Mouse (Mus musculus) c-Kit-negative CD71-positive TER-119-positive erythroid progenitor cells, embryonic 14.5 days (primary cell): ENCODE measurements around the gene Mndal.
"Not testable (repeated sequence)": the region's sequence is repeated elsewhere in the genome, so short reads cannot be mapped to it uniquely, and the experiment has no call there.

ENCODE experiments used
- DNase-seq: peaks from one replicate; pipeline ENCODE4 v3.0.0-alpha.2; 2013; ENCODE audit warnings: low read depth, low spot score

Gene Mndal

GRCm38 (mm10) chr1:173889741-173890140 is 52.5 kb downstream of the Mndal start:
- DNase-seq, result not testable (repeated sequence)

GRCm38 (mm10) chr1:173887026-173887787 is 55.1 kb downstream of the Mndal start:
- DNase-seq, result not testable (repeated sequence)

- not testable (repeated sequence) for DNase-seq
Observed at GRCm38 (mm10) chr1:173880004-173880666, 62.2 kb downstream of the Mndal start.

- not testable (repeated sequence) for DNase-seq
Observed at GRCm38 (mm10) chr1:173879225-173879987, 62.9 kb downstream of the Mndal start.

- DNase-seq, result not testable (repeated sequence)
Observed at GRCm38 (mm10) chr1:173878264-173878663, 64.0 kb downstream of the Mndal start.

GRCm38 (mm10) chr1:173877125-173877524 is 65.2 kb downstream of the Mndal start:
- not testable (repeated sequence) for DNase-seq

- DNase-seq, result not testable (repeated sequence)
Observed at GRCm38 (mm10) chr1:173868586-173868985, 73.7 kb downstream of the Mndal start.

- DNase-seq, result peak; percentile 20
Observed at GRCm38 (mm10) chr1:173866504-173866903, 75.8 kb downstream of the Mndal start.

- DNase-seq, result not testable (repeated sequence)
Observed at GRCm38 (mm10) chr1:173853711-173854110, 88.6 kb downstream of the Mndal start.

GRCm38 (mm10) chr1:173852853-173853252 is 89.4 kb downstream of the Mndal start:
- not testable (repeated sequence) for DNase-seq

GRCm38 (mm10) chr1:173846193-173846592 is 96.1 kb downstream of the Mndal start:
- DNase-seq, result not testable (repeated sequence)

GRCm38 (mm10) chr1:173844754-173845153 is 97.5 kb downstream of the Mndal start:
- no peak for DNase-seq

GRCm38 (mm10) chr1:173821481-173821803 is 120.8 kb downstream of the Mndal start:
- not testable (repeated sequence) for DNase-seq

- not testable (repeated sequence) for DNase-seq
Observed at GRCm38 (mm10) chr1:173820794-173821480, 121.4 kb downstream of the Mndal start.

- not testable (repeated sequence) for DNase-seq
Observed at GRCm38 (mm10) chr1:173809294-173809693, 133.0 kb downstream of the Mndal start.

GRCm38 (mm10) chr1:173802689-173803281 is 139.5 kb downstream of the Mndal start:
- DNase-seq, result not testable (repeated sequence)

- not testable (repeated sequence) for DNase-seq
Observed at GRCm38 (mm10) chr1:173802207-173802606, 140.1 kb downstream of the Mndal start.

- not testable (repeated sequence) for DNase-seq
Observed at GRCm38 (mm10) chr1:173801791-173802190, 140.5 kb downstream of the Mndal start.
